Mouse (Mus musculus): Measurements from ENCODE around the gene Prss22. TPM values are rescaled to one million over a fixed set of nuclear protein-coding genes. Genes with fewer than 3 reads are reported as not detected.

The Prss22 gene
- total and polyA plus RNA-seq, 3 experiments: not detected

- TF ChIP-seq CTCF (IDR thresholded peaks at IDR 0.05) (peak; percentile 76), POLR2A (IDR thresholded peaks at IDR 0.05; ENCODE audit: insufficient read depth, low read depth, low read length) (no peak)
- Histone ChIP-seq H3K4me3 (no peak overlapping the region), H3K79me2 (replicated peaks; ENCODE audit: control insufficient read depth, insufficient read depth, low read length) (no peaks in the 10 kb centered on the region), H3K27me3 (ENCODE audit: control insufficient read depth, insufficient read depth, low read length) (no peaks in the 10 kb centered on the region), H3K27ac (no peak overlapping the region), H3K36me3 (ENCODE audit: control insufficient read depth, insufficient read depth, low read length) (no peaks in the 10 kb centered on the region), H3K9ac (ENCODE audit: low read depth, low read length) (no peak overlapping the region), H3K4me1 (ENCODE audit: control insufficient read depth, insufficient read depth, low read length) (no peaks in the 10 kb centered on the region)
- WGBS: 30% methylated on average over 14 of the region's 14 CpGs
- peak in 1 of 2 experiments; percentile 15 for DNase-seq
- intact Hi-C loops (cut with DNase I): loop anchor here (5.0 kb wide), 1 partner anchor 43 kb away; no protein-coding TSS in a partner anchor
Measured at GRCm38 (mm10) chr17:24015727-24016126, 17.8 kb upstream of the Prss22 start.

GRCm38 (mm10) chr17:24014433-24014965 is 16.6 kb upstream of the Prss22 start:
- Histone ChIP-seq H3K9ac (ENCODE audit: low read depth, low read length) (no peak overlapping the region), H3K4me3 (no peak overlapping the region), H3K27ac (no peak overlapping the region), H3K79me2 (replicated peaks; ENCODE audit: control insufficient read depth, insufficient read depth, low read length) (no peaks in the 10 kb centered on the region), H3K27me3 (ENCODE audit: control insufficient read depth, insufficient read depth, low read length) (no peaks in the 10 kb centered on the region), H3K36me3 (ENCODE audit: control insufficient read depth, insufficient read depth, low read length) (no peaks in the 10 kb centered on the region), H3K4me1 (ENCODE audit: control insufficient read depth, insufficient read depth, low read length) (no peaks in the 10 kb centered on the region)
- no peak for TF ChIP-seq POLR2A (IDR thresholded peaks at IDR 0.05; ENCODE audit: insufficient read depth, low read depth, low read length)
- TF ChIP-seq EP300 (IDR thresholded peaks at IDR 0.05; ENCODE audit: insufficient read depth, low read depth, low read length): no peak
- TF ChIP-seq CTCF (IDR thresholded peaks at IDR 0.05): no peak
- no peak for DNase-seq
- WGBS: 80% methylated on average over 5 of the region's 5 CpGs
- intact Hi-C loops (cut with DNase I): no loop called here

- TF ChIP-seq CTCF (IDR thresholded peaks at IDR 0.05): no peak
- TF ChIP-seq POLR2A (IDR thresholded peaks at IDR 0.05; ENCODE audit: insufficient read depth, low read depth, low read length): no peak
- TF ChIP-seq EP300 (IDR thresholded peaks at IDR 0.05; ENCODE audit: insufficient read depth, low read depth, low read length): no peak
- no peaks in the 10 kb centered on the region for H3K79me2 ChIP-seq (replicated peaks; ENCODE audit: control insufficient read depth, insufficient read depth, low read length)
- no peaks in the 10 kb centered on the region for H3K36me3 ChIP-seq (ENCODE audit: control insufficient read depth, insufficient read depth, low read length)
- H3K27ac ChIP-seq: no peak overlapping the region
- H3K9ac ChIP-seq (ENCODE audit: low read depth, low read length): no peak overlapping the region
- H3K27me3 ChIP-seq (ENCODE audit: control insufficient read depth, insufficient read depth, low read length): no peaks in the 10 kb centered on the region
- no peak for DNase-seq
- WGBS: 81% methylated on average over 2 of the region's 2 CpGs
- no peak overlapping the region for H3K4me3 ChIP-seq
- H3K4me1 ChIP-seq (ENCODE audit: control insufficient read depth, insufficient read depth, low read length): no peaks in the 10 kb centered on the region
- intact Hi-C loops (cut with DNase I): no loop called here
Measured at GRCm38 (mm10) chr17:24012921-24013320, 15.0 kb upstream of the Prss22 start.

- Histone ChIP-seq H3K36me3 (ENCODE audit: control insufficient read depth, insufficient read depth, low read length) (no peaks in the 10 kb centered on the region), H3K4me1 (ENCODE audit: control insufficient read depth, insufficient read depth, low read length) (no peaks in the 10 kb centered on the region), H3K27me3 (ENCODE audit: control insufficient read depth, insufficient read depth, low read length) (no peaks in the 10 kb centered on the region), H3K9ac (ENCODE audit: low read depth, low read length) (no peak overlapping the region), H3K79me2 (replicated peaks; ENCODE audit: control insufficient read depth, insufficient read depth, low read length) (no peaks in the 10 kb centered on the region), H3K27ac (no peak overlapping the region), H3K4me3 (no peak overlapping the region)
- intact Hi-C loops (cut with DNase I): no loop called here
- DNase-seq: no peak
- 57% methylated on average over 5 of the region's 5 CpGs for WGBS
- TF ChIP-seq CTCF (IDR thresholded peaks at IDR 0.05): peak; percentile 33; the same call in 1 of the 2 replicates
- TF ChIP-seq EP300 (IDR thresholded peaks at IDR 0.05; ENCODE audit: insufficient read depth, low read depth, low read length): no peak
Measured at GRCm38 (mm10) chr17:24009617-24010016, 11.7 kb upstream of the Prss22 start.

GRCm38 (mm10) chr17:24008105-24008504 is 10.2 kb upstream of the Prss22 start:
- intact Hi-C loops (cut with DNase I): no loop called here
- Histone ChIP-seq H3K36me3 (ENCODE audit: control insufficient read depth, insufficient read depth, low read length) (no peaks in the 10 kb centered on the region), H3K27ac (no peak overlapping the region), H3K27me3 (ENCODE audit: control insufficient read depth, insufficient read depth, low read length) (no peaks in the 10 kb centered on the region), H3K9ac (ENCODE audit: low read depth, low read length) (no peak overlapping the region), H3K4me3 (no peak overlapping the region), H3K79me2 (replicated peaks; ENCODE audit: control insufficient read depth, insufficient read depth, low read length) (no peaks in the 10 kb centered on the region), H3K4me1 (ENCODE audit: control insufficient read depth, insufficient read depth, low read length) (no peaks in the 10 kb centered on the region)
- 63% methylated on average over 4 of the region's 4 CpGs for WGBS
- no peak for DNase-seq
- TF ChIP-seq EP300 (IDR thresholded peaks at IDR 0.05; ENCODE audit: insufficient read depth, low read depth, low read length) (no peak), POLR2A (IDR thresholded peaks at IDR 0.05; ENCODE audit: insufficient read depth, low read depth, low read length) (no peak), CTCF (IDR thresholded peaks at IDR 0.05) (no peak)

GRCm38 (mm10) chr17:24007391-24007790 is 9.5 kb upstream of the Prss22 start:
- H3K27ac ChIP-seq: no peak overlapping the region
- H3K9ac ChIP-seq (ENCODE audit: low read depth, low read length): no peak overlapping the region
- H3K36me3 ChIP-seq (ENCODE audit: control insufficient read depth, insufficient read depth, low read length): no peaks in the 10 kb centered on the region
- no peak overlapping the region for H3K4me3 ChIP-seq
- WGBS: 25% methylated on average over 1 of the region's 1 CpGs
- DNase-seq: peak in 1 of 2 experiments; percentile 23
- no peaks in the 10 kb centered on the region for H3K27me3 ChIP-seq (ENCODE audit: control insufficient read depth, insufficient read depth, low read length)
- intact Hi-C loops (cut with DNase I): no loop called here
- TF ChIP-seq POLR2A (IDR thresholded peaks at IDR 0.05; ENCODE audit: insufficient read depth, low read depth, low read length) (no peak), EP300 (IDR thresholded peaks at IDR 0.05; ENCODE audit: insufficient read depth, low read depth, low read length) (no peak), CTCF (IDR thresholded peaks at IDR 0.05) (no peak)
- no peaks in the 10 kb centered on the region for H3K4me1 ChIP-seq (ENCODE audit: control insufficient read depth, insufficient read depth, low read length)
- H3K79me2 ChIP-seq (replicated peaks; ENCODE audit: control insufficient read depth, insufficient read depth, low read length): no peaks in the 10 kb centered on the region

All from heart, adult 2 months (tissue).